Mouse (Mus musculus) Muller cell, postnatal 12 days (primary cell): Measurements from ENCODE around the gene Kifc1.
"Not testable (repeated sequence)": the region's sequence is repeated elsewhere in the genome, so short reads cannot be mapped to it uniquely, and the experiment has no call there.

Experiments used
- DNase-seq: peaks from one replicate; pipeline ENCODE4 v3.0.0-alpha.2; 2015; ENCODE audit errors: inconsistent ontology term

Kifc1 gene

DNA sequence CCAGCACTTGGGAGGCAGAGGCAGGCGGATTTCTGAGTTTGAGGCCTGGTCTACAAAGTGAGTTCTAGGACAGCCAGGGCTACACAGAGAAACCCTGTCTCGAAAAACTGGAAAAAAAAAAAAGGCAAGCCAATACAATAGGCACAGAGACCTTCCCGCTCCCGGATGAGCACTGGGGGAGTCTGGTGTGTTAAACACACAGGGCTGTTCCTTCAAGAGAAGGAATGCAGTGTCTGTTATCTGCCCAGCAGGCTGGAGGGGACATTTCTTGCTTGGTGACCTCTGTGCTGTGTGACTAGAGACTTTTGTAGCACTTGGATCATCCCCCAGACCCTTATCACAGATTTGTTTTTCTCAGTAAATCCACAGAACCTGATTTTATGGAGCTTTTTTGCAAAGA, 11.2 kb upstream of the Kifc1 start:
- DNase-seq, result no peak

DNA sequence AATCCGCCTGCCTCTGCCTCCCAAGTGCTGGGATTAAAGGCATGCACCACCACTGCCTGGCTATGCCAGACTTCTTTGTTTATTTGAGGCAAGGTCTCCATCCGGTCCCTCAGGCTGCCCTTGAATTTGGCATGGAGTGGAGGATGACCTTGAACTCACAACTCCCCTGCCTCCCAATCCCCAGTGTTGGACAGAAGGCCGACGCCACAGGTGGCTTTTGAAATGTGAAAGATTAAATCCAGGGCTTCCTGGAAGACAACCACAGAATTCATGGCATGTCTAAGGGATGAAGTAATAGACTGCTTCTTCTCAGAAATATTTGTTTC, 10.5 kb upstream of the Kifc1 start:
- DNase-seq, result no peak

DNA sequence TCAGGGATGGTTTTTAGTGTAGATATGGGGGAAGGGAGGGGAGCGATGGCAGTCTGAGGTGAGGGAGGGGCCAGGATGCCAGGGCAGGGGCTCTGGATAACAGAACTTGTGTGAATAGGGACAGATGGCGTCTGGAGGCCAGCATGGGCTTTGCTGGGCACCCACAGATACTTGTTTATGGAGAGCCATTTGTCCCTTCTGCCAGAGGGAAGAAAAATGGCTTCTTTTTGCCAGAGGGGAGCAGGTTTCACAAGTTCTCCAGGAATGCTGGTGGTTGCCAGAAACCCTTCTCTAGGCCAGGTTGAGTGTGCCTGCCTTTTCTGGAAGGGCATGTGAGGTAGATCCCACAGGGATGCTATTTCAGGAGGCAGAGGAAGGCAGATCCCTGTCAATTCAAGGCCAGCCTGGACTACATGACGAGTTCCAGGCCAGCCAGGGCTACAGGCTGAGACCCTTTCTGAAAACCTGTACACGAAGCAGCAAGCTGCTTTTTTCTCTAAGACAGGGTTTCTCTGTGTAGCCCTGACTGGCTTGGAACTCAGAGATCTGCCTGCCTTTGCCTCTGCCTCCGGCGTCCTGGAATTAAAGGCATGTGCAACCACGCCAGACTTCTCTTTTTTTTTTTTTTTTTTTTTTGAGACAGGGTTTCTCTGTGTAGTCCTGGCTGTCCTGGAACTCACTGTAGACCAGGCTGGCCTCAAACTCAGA, 10.0 kb upstream of the Kifc1 start:
- DNase-seq, result no peak

DNA sequence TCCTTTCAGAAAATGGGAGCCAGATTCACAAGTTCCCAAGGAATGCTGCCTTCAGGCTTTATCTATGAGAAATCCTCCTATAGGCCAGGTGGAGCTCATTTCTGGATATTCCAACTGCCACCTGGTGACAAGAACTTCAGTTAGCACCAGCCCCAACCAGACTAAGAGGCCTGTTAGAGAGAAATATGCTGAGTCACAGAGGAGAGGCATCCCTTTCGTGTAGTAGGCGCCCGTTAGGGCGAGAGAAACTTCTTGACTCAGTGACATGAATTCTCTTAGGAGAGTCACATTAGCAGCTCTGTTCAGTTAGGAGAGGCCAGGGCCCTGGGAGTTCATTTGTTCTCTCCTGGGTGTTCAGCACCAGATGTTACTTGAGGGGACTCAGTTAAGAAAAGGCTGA, 9.2 kb upstream of the Kifc1 start:
- no peak for DNase-seq

GRCm38 (mm10) chr17:33898193-33898592, 7.7 kb upstream of the Kifc1 start:
- DNase-seq, result not testable (repeated sequence)

GRCm38 (mm10) chr17:33897114-33897794, 6.8 kb upstream of the Kifc1 start:
- DNase-seq, result peak; percentile 36

DNA sequence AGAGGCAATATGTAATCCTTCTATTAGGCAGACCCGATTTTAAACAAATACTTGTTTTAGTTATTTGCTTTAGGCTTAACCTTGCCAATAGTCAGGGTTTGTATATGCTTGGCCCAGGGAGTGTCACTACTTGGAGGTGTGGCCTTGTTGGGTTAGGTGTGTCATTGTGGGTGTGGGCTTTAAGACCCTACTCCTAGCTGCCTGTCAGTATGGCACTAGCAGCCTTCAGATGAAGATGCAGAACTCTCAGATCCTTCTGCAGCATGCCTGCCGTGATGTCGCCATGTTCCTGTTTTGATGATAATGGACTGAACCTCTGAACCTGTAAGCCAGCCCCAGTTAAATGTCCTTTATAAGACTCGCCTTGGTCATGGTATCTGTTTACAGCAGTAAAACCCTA, 2.5 kb upstream of the Kifc1 start:
- not testable (repeated sequence) for DNase-seq

DNA sequence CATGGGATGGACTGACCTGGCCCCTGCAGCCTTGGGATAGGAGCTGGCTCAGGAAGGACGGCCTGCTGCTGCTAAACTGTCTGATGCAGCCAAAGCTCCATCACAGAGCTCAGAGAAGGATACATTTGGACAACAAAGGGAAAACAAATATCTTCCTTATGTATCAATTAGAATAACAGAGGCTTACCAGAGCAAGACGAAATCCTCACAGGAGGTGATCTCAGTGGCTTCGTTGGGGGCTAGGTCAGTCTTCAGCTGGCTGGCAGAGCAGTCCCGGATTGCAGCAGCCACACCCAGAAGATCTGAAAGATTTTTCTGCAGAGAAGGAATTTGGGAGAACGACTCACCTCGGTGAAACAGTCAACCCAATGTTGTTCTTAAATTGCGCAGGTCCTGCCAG, 2.0 kb upstream of the Kifc1 start:
- DNase-seq, result no peak

DNA sequence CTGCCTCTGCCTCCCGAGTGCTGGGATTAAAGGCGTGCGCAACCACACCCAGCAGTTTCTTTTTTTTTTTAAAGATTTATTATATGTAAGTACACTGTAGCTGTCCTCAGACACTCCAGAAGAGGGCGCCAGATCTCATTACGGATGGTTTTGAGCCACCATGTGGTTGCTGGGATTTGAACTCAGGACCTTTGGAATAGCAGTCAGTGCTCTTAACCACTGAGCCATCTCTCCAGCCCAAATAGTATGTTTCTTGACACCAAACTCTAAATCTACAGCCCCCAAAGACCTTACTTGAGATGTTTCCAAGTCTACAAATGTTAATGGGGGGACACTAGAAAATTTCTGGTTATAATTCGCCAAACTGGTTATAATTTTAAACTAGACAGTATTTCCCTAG, 1.4 kb upstream of the Kifc1 start:
- not testable (repeated sequence) for DNase-seq

- DNase-seq, result no peak
These were observed 896 bp upstream of the Kifc1 start for GRCm38 (mm10) chr17:33891357-33891756.

DNA sequence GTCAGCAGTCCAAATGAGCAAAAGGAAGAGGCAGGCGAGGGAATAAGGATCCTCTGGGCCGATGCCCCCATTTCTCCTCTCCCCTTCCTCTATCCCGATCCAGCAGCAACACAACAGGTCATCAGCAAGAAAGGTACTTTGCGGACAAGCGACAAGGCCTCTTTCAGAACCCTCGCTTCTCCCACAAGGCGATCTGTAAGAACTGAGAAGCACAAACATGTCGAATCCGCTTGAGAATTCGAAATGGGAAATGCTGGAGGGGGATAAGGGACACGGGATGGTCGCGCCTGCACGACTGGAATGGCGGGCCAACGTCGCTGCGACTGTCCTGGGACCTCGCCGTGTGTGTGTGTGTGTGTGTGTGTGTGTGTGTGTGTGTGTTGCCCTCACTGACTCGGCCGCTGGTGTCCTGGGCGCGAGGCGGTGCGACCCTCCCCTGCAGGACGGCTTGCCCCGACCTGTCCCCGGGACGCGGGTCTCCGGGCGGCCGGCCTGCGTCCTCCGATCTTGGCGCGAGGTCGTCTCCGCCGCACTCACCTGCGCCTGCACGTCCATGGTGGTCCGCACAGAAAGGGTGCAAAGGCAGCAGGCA, 424 bp downstream of the Kifc1 start:
- DNase-seq, result peak; percentile 27

DNA sequence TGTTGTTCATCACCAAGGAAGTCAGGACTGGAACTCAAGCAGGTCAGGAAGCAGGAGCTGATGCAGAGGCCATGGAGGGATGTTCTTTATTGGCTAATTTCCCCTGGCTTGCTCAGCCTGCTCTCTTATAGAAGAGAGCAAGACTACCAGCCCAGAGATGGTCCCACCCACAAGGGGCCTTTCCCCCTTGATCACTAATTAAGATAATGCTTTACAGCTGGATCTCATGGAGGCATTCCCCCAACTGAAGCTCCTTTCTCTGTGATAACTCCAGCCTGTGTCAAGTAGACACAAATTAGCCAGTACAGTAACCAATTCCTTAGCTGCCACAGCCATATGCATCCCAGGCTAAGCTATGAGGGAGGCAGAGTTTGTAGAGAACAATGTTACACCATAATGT, 2.2 kb downstream of the Kifc1 start:
- not testable (repeated sequence) for DNase-seq

DNA sequence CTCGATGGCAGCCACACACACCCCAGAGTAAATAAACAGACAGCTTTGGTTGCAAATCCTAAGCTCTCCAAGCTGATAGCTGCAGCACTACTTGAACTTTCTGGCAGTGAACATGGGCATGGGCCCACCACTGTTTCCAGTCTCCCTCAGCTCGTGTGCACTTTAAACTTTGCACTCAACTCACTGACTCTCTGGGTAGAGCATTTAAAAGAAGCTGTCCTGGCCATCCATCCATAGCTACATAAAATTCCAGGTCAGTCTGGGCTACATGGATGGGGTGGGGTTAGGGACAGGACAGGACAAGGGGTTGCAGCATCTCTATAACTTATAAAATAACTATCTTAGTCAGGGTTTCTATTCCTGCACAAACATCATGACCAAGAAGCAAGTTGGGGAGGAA, 2.7 kb downstream of the Kifc1 start:
- not testable (repeated sequence) for DNase-seq

DNA sequence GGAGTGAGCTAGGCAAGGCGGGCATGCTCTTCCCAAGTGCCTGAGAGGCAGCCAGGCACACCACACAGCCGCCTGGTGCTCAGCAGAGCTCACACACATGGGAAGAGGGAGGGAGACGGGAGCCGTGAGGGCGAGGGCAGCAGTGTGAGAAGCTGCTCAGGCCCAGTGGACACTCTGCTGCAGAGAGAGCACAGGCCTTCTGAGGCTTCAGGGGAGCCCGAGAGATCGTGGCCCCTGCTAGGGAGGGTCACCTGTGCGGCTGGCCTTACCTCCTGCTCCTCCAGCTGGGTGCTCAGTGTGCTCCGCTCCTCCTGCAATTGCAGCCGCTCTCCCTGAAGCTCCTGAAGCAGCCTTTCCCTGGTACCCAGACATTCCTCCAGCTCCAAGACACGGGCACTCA, 6.1 kb downstream of the Kifc1 start:
- DNase-seq, result not testable (repeated sequence)

GRCm38 (mm10) chr17:33875797-33876196, 14.7 kb downstream of the Kifc1 start:
- DNase-seq, result not testable (repeated sequence)

- no peak for DNase-seq
These were observed 16.1 kb downstream of the Kifc1 start for GRCm38 (mm10) chr17:33874411-33874810.

- not testable (repeated sequence) for DNase-seq
These were observed 16.9 kb downstream of the Kifc1 start, which contains the start of gene Gm7029 for GRCm38 (mm10) chr17:33873537-33873936. TSS of gene Gm7029 (plus strand) at chr17:33873837.

DNA sequence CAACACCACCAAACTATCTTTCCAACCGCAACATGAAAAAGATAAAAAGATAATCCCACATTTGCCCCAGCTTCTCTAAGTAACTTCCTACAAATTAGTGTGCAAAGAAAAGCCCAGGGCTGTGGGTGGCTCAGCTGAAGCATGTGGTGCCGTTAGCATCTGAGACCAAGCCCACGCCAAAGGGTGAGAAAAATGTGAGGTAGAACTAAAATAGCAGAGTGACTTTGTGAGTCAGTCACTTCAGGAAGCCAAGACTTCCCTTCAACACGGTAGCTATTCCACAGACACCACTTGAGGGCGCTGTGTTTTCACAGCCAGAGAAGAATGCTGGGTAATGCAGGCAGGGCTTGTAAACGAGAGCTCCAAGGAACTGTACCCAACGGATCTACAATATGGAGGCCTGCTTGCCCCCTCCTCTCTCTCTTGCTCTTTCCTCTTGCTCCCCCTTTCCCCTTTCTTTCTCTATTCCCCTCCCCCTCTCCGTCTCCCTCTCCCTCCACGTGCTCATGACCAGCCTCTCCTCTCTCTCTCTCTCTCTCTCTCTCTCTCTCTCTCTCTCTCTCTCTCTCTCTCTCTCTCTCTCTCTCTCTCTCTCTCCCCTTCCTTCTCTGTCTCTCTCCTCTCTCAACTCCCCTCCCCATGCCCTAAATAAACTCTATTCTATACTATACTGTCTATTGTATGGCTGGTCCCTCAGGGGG, 25.0 kb downstream of the Kifc1 start:
- DNase-seq, result no peak

DNA sequence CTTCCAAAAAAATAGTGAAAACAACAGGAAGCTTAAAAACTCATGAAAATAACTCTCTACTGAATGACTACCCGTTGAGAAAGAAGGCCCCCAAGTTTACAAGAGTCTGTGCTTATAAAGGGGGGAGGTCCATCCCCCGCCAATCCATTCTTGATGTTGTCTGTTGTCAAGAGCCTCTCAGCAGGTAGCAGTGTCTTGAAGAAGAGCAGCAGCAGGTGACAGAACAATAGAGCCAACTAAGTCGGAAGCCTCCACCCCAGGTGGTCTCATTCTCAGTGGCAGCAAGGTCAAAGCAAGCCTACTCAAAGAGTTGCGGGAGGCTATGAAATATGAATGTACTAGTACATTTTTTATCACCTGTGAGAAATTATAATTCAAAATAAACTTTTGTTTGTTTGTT, 32.6 kb downstream of the Kifc1 start:
- no peak for DNase-seq

DNA sequence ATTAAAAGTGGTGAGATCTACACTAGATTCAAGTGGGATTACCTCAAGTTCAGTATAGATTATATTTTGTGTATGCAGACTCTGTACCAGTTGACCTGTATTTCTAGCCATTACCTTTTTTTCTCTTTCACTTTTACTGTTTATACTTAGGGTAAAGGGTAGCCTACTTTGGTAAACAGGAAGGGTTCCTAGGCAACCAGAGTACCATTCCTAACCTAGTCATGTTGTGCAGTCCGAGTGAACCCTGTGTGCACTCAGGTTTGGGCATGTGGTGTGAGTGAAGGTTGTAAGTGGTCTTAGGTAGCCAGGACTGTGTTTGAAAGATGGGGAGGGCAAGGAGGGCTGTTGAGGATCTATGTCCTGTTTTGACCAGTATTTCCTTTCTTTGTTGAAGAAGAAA, 39.1 kb downstream of the Kifc1 start:
- DNase-seq, result no peak

GRCm38 (mm10) chr17:33848139-33848538, 42.3 kb downstream of the Kifc1 start:
- no peak for DNase-seq

- DNase-seq, result no peak
These were observed 46.3 kb downstream of the Kifc1 start for GRCm38 (mm10) chr17:33844196-33844595.
